Mouse (Mus musculus) lung, embryonic 14.5 days (tissue): ENCODE results near the gene Arhgef5. TPM values are rescaled to one million over a fixed set of nuclear protein-coding genes. Genes with fewer than 3 reads are reported as not detected.

Source experiments
- ATAC-seq: fragments of 200-750 bp; cut with Nextera tagmentation; 2 replicates; pipeline ENCODE4 v1.8.0; 2017; ENCODE audit warnings: mild to moderate bottlenecking, moderate TSS enrichment, moderate library complexity; ENCODE audit not compliant: insufficient read depth
- DNase-seq: peaks from one replicate; pipeline ENCODE4 v3.0.0-alpha.2; 2015
- H3K27ac ChIP-seq: fragments of 300-500 bp; sonication (generic); 2 replicates; pipeline ENCODE4 v1.5.1; 2014; ENCODE audit warnings: low read depth, mild to moderate bottlenecking, moderate library complexity
- H3K27me3 ChIP-seq: fragments of 300-500 bp; sonication (generic); 2 replicates; pipeline ENCODE4 v1.6.1; 2014; ENCODE audit warnings: low read length, control low read depth; ENCODE audit not compliant: insufficient read depth
- H3K36me3 ChIP-seq: fragments of 300-500 bp; sonication (generic); 2 replicates; pipeline ENCODE4 v1.6.1; 2014; ENCODE audit warnings: control low read depth; ENCODE audit not compliant: insufficient read depth
- H3K4me1 ChIP-seq: fragments of 300-500 bp; sonication (generic); 2 replicates; pipeline ENCODE4 v1.6.1; 2014; ENCODE audit warnings: antibody characterized with exemption, control low read depth; ENCODE audit not compliant: insufficient read depth
- H3K4me2 ChIP-seq: fragments of 300-500 bp; sonication (generic); 2 replicates; pipeline ENCODE4 v1.6.1; 2014; ENCODE audit warnings: mild to moderate bottlenecking
- H3K4me3 ChIP-seq: fragments of 300-500 bp; sonication (generic); 2 replicates; pipeline ENCODE4 v1.5.1; 2014; ENCODE audit warnings: low read depth, low read length
- H3K9ac ChIP-seq: fragments of 300-500 bp; sonication (generic); 2 replicates; pipeline ENCODE4 v1.6.1; 2014
- H3K9me3 ChIP-seq: fragments of 300-500 bp; sonication (generic); 2 replicates; pipeline ENCODE4 v1.6.1; 2016; ENCODE audit warnings: low read depth, low read length, control low read depth
- CTCF ChIP-seq: IDR thresholded peaks from 2 replicates; pipeline ENCODE4 v1.5.1; 2016; ENCODE audit warnings: antibody characterized with exemption, low read depth
- WGBS: fragments of 180-500 bp; shearing (Covaris S2); extraction: QIAGEN DNeasy Blood & Tissue Kit; methylation state at CpG from one replicate; pipeline ENCODE4 v1.1.7; 2014; 5-methylcytosine and 5-hydroxymethylcytosine counted together
- polyA plus RNA-seq: library from polyadenylated mRNA; unstranded; fragments of >200 nt; fragmentation: Nextera tagmentation; extraction: Ambion mirVana; gene quantifications from 2 replicates; pipeline ENCODE4 v1.2.1, GENCODE M21; 2014

The Arhgef5 gene
- polyA plus RNA-seq, 1 experiment from 2014 or later = 21.2 TPM

- ATAC-seq = peak; percentile 74
- H3K9ac ChIP-seq = peak overlapping the region; percentile 91
- peak; percentile 84 for DNase-seq
Measured at GRCm38 (mm10) chr6:43266356-43266755, 974 bp downstream of the Arhgef5 start.

GRCm38 (mm10) chr6:43272597-43272996 lies 7.2 kb downstream of the Arhgef5 start:
- no peak for TF ChIP-seq CTCF
- no peak for ATAC-seq

More at GRCm38 (mm10) chr6:43266356-43266755, 974 bp downstream of the Arhgef5 start:
- H3K36me3 ChIP-seq = 0 out of 2 replicates have a peak, but pooled peaks cover 7% of the 10 kb centered on the region
- H3K9me3 ChIP-seq = no peaks in the 10 kb centered on the region
- H3K4me1 ChIP-seq = peaks cover 9% of the 10 kb centered on the region; the same call in 1 of the 2 replicates
- WGBS = 1% methylated on average over 8 of the region's 8 CpGs
- peak overlapping the region; percentile 74 for H3K4me3 ChIP-seq
- H3K27ac ChIP-seq = peak overlapping the region; percentile 83
- H3K27me3 ChIP-seq = no peaks in the 10 kb centered on the region
- peak overlapping the region; percentile 85 for H3K4me2 ChIP-seq
- peak; percentile 37 for TF ChIP-seq CTCF

GRCm38 (mm10) chr6:43274123-43274522 lies 8.7 kb downstream of the Arhgef5 start:
- H3K4me1 ChIP-seq = peaks cover 2% of the 10 kb centered on the region; the same call in 1 of the 2 replicates
- no peak for DNase-seq
- no peaks in the 10 kb centered on the region for H3K27me3 ChIP-seq
- H3K4me3 ChIP-seq = no peak overlapping the region
- ATAC-seq = no peak
- no peak overlapping the region for H3K27ac ChIP-seq
- H3K9me3 ChIP-seq = no peaks in the 10 kb centered on the region
- 71% methylated on average over 4 of the region's 4 CpGs for WGBS
- TF ChIP-seq CTCF = no peak
- no peak overlapping the region for H3K4me2 ChIP-seq
- H3K36me3 ChIP-seq = peaks cover 47% of the 10 kb centered on the region
- H3K9ac ChIP-seq = no peak overlapping the region

More at GRCm38 (mm10) chr6:43272597-43272996, 7.2 kb downstream of the Arhgef5 start:
- Histone ChIP-seq H3K27ac (peak overlapping the region; percentile 72), H3K9me3 (no peaks in the 10 kb centered on the region), H3K9ac (no peak overlapping the region), H3K4me1 (peaks cover 5% of the 10 kb centered on the region), H3K4me3 (no peak overlapping the region), H3K36me3 (peaks cover 39% of the 10 kb centered on the region), H3K4me2 (no peak overlapping the region), H3K27me3 (no peaks in the 10 kb centered on the region)
- DNase-seq = peak; percentile 55

GRCm38 (mm10) chr6:43278247-43278646 lies 12.9 kb downstream of the Arhgef5 start:
- H3K4me2 ChIP-seq = no peak overlapping the region
- no peaks in the 10 kb centered on the region for H3K4me1 ChIP-seq

GRCm38 (mm10) chr6:43280481-43280880 lies 15.1 kb downstream of the Arhgef5 start:
- Histone ChIP-seq H3K4me3 (no peak overlapping the region), H3K36me3 (peaks cover 77% of the 10 kb centered on the region), H3K27me3 (no peaks in the 10 kb centered on the region), H3K4me2 (no peak overlapping the region), H3K9ac (no peak overlapping the region), H3K9me3 (no peaks in the 10 kb centered on the region), H3K4me1 (no peaks in the 10 kb centered on the region), H3K27ac (no peak overlapping the region)
- DNase-seq = no peak
- no peak for ATAC-seq
- WGBS = 84% methylated on average over 5 of the region's 5 CpGs
- TF ChIP-seq CTCF = no peak

More at GRCm38 (mm10) chr6:43278247-43278646, 12.9 kb downstream of the Arhgef5 start:
- Histone ChIP-seq H3K4me3 (no peak overlapping the region), H3K27me3 (no peaks in the 10 kb centered on the region), H3K27ac (no peak overlapping the region), H3K9me3 (no peaks in the 10 kb centered on the region), H3K9ac (no peak overlapping the region), H3K36me3 (peaks cover 76% of the 10 kb centered on the region)
- DNase-seq (peak; percentile 80), ATAC-seq (no peak)
- peak; percentile 64 for TF ChIP-seq CTCF

GRCm38 (mm10) chr6:43292041-43292440 lies 26.7 kb downstream of the Arhgef5 start:
- ATAC-seq (no peak), DNase-seq (peak; percentile 14)
- 40% methylated on average over 3 of the region's 3 CpGs for whole genome bisulfite sequencing
- Histone ChIP-seq H3K4me1 (peaks cover 14% of the 10 kb centered on the region), H3K9ac (no peak overlapping the region), H3K9me3 (no peaks in the 10 kb centered on the region), H3K36me3 (peaks cover 30% of the 10 kb centered on the region), H3K4me3 (no peak overlapping the region), H3K27ac (peak overlapping the region; percentile 79; the same call in 1 of the 2 replicates), H3K4me2 (no peak overlapping the region), H3K27me3 (no peaks in the 10 kb centered on the region)
- TF ChIP-seq CTCF = no peak

GRCm38 (mm10) chr6:43292471-43293076 lies 27.2 kb downstream of the Arhgef5 start:
- TF ChIP-seq CTCF = no peak
- ATAC-seq (peak; percentile 36; the same call in 1 of the 2 replicates), DNase-seq (peak; percentile 88)
- H3K27me3 ChIP-seq = no peaks in the 10 kb centered on the region
- no peak overlapping the region for H3K9ac ChIP-seq
- no peak overlapping the region for H3K4me2 ChIP-seq
- H3K9me3 ChIP-seq = no peaks in the 10 kb centered on the region
- WGBS = 31% methylated on average over 6 of the region's 6 CpGs
- H3K4me3 ChIP-seq = no peak overlapping the region
- H3K4me1 ChIP-seq = peaks cover 14% of the 10 kb centered on the region
- peak overlapping the region; percentile 79; the same call in 1 of the 2 replicates for H3K27ac ChIP-seq
- H3K36me3 ChIP-seq = peaks cover 24% of the 10 kb centered on the region
